Mouse (Mus musculus) left cerebral cortex, adult 9 months (tissue): ENCODE results near the gene Synpo2.

ENCODE experiments used
- DNase-seq, 2 experiments: peaks; one replicate each; pipeline ENCODE4 v3.0.0; 2022; ENCODE audit warnings: low spot score in 2 of 2

Synpo2 gene

GRCm38 (mm10) chr3:123205065-123205464 is 30.9 kb downstream of the Synpo2 start:
- DNase-seq, result no peak

DNA sequence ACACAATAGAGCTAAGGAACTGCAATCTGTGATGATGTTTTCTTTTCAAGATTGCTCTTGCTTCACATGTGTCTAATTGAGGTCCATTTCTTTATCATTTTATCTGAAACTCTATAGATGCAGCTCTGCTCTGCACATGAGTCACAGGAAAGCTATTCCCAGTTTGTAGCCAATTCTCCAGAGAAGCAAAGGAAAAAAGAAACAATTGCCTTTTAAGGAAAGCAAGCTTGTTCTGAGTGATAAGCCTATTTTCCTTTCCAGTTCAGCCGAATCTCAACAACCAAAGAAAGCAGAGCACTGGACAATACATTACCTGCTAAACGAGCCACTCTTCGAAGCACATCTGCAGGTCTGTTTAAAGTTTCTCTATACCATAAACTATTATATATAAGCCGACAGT is 31.3 kb downstream of the Synpo2 start:
- DNase-seq, result no peak

DNA sequence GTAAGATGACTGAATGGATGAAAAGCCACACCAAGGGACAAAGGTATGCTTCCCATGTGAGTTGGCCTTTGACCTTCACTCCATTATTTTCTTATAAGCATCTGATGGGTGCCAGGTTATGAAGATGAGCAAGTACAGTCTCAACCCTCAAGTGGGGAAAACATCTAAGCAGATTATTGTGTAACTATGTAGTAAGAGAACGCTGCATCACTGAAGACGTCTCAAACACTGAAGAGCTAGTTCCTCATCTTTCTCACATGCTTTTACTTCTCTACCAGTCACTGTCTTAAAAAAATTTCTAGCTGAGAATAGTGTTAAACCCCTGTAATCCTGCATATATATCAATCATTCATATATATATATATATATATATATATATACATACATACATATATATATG is 34.2 kb downstream of the Synpo2 start:
- no peak for DNase-seq

DNA sequence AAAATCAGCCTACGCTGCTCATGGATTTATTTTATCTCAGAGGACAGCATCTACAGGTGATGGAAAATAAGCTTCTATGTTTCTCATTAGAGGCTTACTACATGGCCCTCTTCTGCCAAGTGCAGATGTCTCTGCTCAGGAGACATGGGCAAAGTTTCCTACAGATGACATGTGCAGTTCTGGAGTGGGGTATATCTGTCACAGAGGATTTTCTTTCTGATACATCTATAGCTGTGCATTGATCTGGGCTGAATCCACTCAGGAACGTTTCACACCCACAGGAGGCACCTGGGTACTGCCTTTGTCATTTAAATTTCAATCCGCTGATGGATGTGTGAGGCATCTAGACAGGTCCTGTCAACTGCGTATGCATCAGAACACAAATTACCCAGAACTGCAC is 42.2 kb downstream of the Synpo2 start:
- no peak for DNase-seq

DNA sequence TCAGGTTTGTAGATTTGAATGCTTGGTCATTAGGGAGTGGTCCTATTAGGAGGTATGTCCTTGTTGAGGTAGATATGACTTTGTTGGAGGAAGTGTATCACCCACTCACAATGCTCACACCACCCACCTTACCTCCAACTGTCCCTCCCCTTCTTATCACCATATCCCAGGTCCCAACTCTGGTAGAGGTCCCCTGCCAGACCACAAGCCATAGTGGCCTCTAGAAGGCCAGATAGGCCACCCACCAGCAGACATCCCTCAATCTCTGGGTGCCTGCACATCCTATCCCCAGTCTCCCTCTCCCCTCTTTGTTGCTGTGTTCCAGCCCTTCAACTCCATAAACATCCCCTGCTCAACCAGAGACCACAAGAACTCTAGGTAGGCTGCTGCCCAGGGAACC is 44.3 kb downstream of the Synpo2 start:
- DNase-seq, result no peak

GRCm38 (mm10) chr3:123190329-123190728 is 45.6 kb downstream of the Synpo2 start:
- DNase-seq, result no peak

GRCm38 (mm10) chr3:123189826-123190225 is 46.1 kb downstream of the Synpo2 start:
- DNase-seq, result no peak

DNA sequence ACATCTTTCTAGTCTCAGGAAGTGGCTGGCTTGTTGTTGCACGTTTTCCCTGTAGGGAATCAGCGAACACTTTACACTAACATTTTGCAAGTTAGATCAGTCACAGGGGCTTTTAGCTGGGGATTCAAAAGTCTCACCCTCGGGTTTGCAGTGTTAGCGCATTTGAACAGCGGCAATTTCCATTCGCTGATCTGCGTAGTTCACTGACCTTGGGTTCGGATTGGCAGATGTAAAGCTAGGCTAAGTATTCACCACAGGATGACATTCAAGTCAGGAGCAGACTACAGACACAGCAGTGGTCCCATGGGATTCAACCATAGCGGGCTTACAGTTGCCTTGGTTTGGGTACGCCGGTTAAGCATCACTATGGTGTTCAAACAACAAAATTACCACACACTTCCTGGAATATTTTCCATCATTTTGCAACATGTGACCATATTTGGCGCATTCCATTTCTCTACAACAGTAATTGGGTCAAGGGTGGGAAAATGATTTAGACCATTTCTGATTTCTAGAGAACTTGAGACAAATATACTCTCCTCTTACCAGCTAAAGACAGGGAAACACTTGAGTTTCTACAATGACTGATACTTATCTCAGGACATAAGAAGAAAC is 47.2 kb downstream of the Synpo2 start:
- DNase-seq, result no peak

GRCm38 (mm10) chr3:123187370-123188124 is 48.4 kb downstream of the Synpo2 start:
- no peak for DNase-seq

- DNase-seq, result no peak
These were observed 50.6 kb downstream of the Synpo2 start for GRCm38 (mm10) chr3:123185238-123185925.

GRCm38 (mm10) chr3:123184281-123184680 is 51.7 kb downstream of the Synpo2 start:
- DNase-seq, result no peak

- no peak for DNase-seq
These were observed 56.4 kb downstream of the Synpo2 start for GRCm38 (mm10) chr3:123179508-123179907.

GRCm38 (mm10) chr3:123179041-123179440 is 56.9 kb downstream of the Synpo2 start:
- no peak for DNase-seq

GRCm38 (mm10) chr3:123178420-123178819 is 57.5 kb downstream of the Synpo2 start:
- no peak for DNase-seq

DNA sequence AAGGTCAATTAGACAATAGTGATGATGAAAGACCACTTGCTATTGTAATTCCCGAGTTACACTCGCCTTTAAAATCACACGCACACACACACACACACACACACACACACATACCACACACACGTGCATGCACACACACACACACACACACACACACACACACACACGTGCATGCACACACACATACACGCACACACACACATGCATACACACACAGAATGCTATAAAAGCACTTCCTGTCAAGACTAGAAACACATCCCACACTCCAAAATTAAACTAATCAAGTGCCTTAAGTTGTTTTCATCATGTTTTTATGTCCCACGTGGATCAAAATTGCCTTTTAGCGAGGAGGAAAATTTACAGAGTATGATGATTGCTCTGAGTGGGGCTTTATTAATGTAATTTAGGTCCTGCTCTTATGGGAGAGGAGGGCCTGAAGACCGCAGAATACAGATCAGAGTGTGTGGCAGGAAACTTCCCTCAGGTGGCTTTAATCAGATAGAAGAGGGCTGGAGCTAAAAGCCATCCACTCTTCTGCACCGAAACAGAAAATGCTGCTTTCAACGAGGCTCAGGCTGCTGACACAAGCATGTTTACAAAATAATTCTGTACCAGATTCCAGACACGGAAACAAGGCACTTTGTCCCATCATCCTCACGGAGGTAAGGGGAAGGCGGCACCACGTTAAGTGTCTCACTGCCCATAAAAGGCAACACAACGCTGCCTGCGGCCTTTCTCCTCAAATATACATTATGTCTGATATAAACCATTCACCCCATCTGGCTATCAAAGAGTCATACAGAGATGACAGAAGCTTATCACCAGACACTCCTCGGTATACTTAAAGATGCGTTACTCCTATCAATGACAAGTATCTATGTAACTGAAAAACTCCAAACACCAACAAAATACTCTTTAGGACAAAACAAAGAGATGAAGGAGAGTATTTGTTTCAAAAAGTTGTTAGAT is 59.3 kb downstream of the Synpo2 start:
- DNase-seq, result no peak

- no peak for DNase-seq
These were observed 60.8 kb downstream of the Synpo2 start for GRCm38 (mm10) chr3:123175142-123175541.

- no peak for DNase-seq
These were observed 61.6 kb downstream of the Synpo2 start for GRCm38 (mm10) chr3:123174379-123174697.

DNA sequence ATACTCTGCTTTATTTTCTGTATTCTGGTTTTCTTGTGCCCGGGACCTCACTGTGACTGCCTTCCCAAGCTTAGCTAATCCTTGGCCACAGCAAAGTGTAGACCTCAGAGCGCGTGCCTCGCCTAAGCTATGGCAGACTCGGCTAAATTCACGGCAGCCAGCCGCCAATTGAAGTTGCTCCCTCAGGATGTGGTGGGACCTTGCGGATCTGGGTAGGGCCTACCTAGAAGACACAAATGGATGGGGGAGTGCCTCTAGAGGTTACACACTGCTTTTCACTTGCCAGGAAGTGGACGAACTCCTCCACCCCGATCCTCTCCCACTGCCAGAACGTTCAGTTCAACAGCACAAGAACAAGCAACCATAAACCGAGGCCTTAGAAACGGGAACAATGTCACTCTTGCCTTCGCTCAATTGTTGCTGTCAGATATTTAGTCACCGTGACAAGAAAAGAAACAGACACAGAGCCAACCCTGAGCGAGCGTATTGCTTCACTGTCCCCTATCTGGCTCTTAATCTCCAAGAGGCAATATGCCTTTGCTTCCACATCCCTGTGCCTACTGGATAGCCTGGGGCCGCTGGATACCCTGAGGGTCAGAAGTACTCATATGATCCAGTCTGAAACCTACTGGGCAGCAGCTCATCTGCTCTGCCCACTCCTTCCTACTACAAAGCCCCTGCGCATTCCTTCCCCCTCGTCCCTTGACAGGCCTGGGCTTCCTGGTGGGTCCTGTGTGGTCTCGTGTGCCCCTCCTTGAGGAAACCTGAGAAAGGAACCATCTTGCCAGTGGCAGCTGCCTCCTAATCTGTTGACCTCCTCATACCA is 62.2 kb downstream of the Synpo2 start:
- no peak for DNase-seq

- no peak for DNase-seq
These were observed 63.8 kb downstream of the Synpo2 start for GRCm38 (mm10) chr3:123172151-123172550.

- no peak for DNase-seq
These were observed 66.6 kb downstream of the Synpo2 start for GRCm38 (mm10) chr3:123169398-123169797.

DNA sequence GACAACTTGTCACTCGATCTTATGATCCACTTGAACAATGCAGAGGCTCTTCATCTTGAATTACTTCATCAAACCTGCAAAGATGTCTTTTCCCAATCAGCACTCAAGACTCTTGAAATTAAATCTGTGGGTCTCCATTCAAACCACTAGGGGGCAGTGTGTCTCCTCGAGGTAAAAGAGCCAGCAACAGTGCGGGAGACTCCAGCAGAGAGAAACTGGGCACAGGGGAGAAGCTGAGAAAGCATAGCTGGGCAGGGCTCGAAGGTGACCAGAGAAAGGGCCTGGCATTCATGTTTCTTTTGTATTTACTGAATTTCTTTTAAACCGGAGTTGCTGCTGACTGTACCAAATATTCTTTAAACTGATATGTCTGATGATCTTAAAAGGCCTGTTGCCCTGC is 67.1 kb downstream of the Synpo2 start:
- DNase-seq, result peak in 1 of 2 experiments; percentile 60
